Mouse (Mus musculus) MEL (cell line): ENCODE data around the gene Kmt5c.

Source experiments
- CHD1 ChIP-seq: IDR thresholded peaks from 2 replicates; pipeline ENCODE4 v1.6.1; 2012; ENCODE audit warnings: low read depth, mild to moderate bottlenecking, inconsistent platforms, low read length, improper control_type of control experiment
- CTCF ChIP-seq, 3 experiments: IDR thresholded peaks in 2 of 3; conservative IDR thresholded peaks in 1 of 3; 2 replicates each; pipeline ENCODE4 v1.5.1; 2011 to 2012; ENCODE audit warnings: low read length in 3 of 3, low read depth in 2 of 3, mild to moderate bottlenecking in 2 of 3, improper control_type of control experiment in 1 of 3, inconsistent platforms in 1 of 3, mixed read lengths in 1 of 3, moderate library complexity in 1 of 3; ENCODE audit not compliant: control insufficient read depth in 1 of 3, insufficient read depth in 1 of 3, poor library complexity in 1 of 3, severe bottlenecking in 1 of 3
- ELF1 ChIP-seq: IDR thresholded peaks from 2 replicates; pipeline ENCODE4 v1.6.1; 2014; ENCODE audit warnings: low read depth, mild to moderate bottlenecking, inconsistent platforms, low read length, improper control_type of control experiment, moderate library complexity
- EP300 ChIP-seq, 2 experiments: IDR thresholded peaks; 2 replicates each; pipeline ENCODE4 v1.6.1; 2011; ENCODE audit warnings: improper control_type of control experiment in 2 of 2, low read length in 2 of 2, low read depth in 1 of 2, mild to moderate bottlenecking in 1 of 2
- GABPA ChIP-seq: IDR thresholded peaks from 2 replicates; pipeline ENCODE4 v1.6.1; 2012; ENCODE audit warnings: low read depth, mild to moderate bottlenecking, inconsistent platforms, low read length, improper control_type of control experiment, moderate library complexity
- MAX ChIP-seq: IDR thresholded peaks from 2 replicates; pipeline ENCODE4 v1.6.1; 2011; ENCODE audit warnings: low read length, improper control_type of control experiment
- MYC ChIP-seq: IDR thresholded peaks from 2 replicates; pipeline ENCODE4 v1.6.1; 2011; ENCODE audit warnings: low read depth, mild to moderate bottlenecking, low read length, improper control_type of control experiment, moderate library complexity
- POLR2A ChIP-seq, 2 experiments: IDR thresholded peaks; 2 replicates each; pipeline ENCODE4 v1.6.1; 2011 to 2012; ENCODE audit warnings: low read length in 2 of 2, mild to moderate bottlenecking in 2 of 2, control low read depth in 1 of 2, improper control_type of control experiment in 1 of 2, low read depth in 1 of 2, moderate library complexity in 1 of 2; ENCODE audit not compliant: control insufficient read depth in 1 of 2, insufficient read depth in 1 of 2, poor library complexity in 1 of 2
- SIN3A ChIP-seq: IDR thresholded peaks from 2 replicates; pipeline ENCODE4 v1.6.1; 2012; ENCODE audit warnings: low read length, improper control_type of control experiment, inconsistent platforms
- USF2 ChIP-seq, 2 experiments: IDR thresholded peaks; 2 replicates each; pipeline ENCODE4 v1.6.1; 2011 to 2012; ENCODE audit warnings: improper control_type of control experiment in 2 of 2, low read length in 2 of 2, borderline replicate concordance in 1 of 2, inconsistent platforms in 1 of 2, low read depth in 1 of 2, mild to moderate bottlenecking in 1 of 2; ENCODE audit not compliant: insufficient read depth in 1 of 2
- ZC3H11A ChIP-seq: IDR thresholded peaks from 2 replicates; pipeline ENCODE4 v1.6.1; 2012; ENCODE audit warnings: low read depth, mild to moderate bottlenecking, inconsistent platforms, low read length, improper control_type of control experiment

DNA sequence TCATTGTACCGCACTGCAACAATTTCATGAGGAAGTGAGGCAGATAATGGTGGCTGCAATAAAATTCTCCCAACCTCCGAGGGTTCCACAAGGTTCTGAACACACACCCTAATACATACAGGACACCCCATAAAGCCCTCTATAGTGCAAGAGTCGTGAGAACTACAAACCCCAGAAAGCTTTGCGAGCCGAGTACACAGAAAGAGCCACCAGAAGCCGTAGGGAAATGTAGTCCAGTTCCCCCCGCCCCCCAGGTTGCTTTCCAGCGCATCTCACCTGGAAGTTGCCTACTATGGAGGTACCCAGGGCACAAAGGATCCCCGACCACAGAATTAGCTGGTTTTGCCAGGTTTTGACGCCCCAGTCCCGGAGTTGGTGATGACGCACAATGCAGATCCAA is 16.4 kb upstream of the Kmt5c start:
- no peak for TF ChIP-seq GABPA
- no peak for TF ChIP-seq POLR2A (IDR thresholded peaks at IDR 0.05; ENCODE audit: control insufficient read depth in 1 of 2, insufficient read depth in 1 of 2, low read depth in 1 of 2, low read length in 2 of 2, poor library complexity in 1 of 2)
- no peak for TF ChIP-seq MYC
- TF ChIP-seq MAX, result no peak
- no peak for TF ChIP-seq CTCF (IDR thresholded peaks at IDR 0.05 in 2 of 3, conservative IDR thresholded peaks at IDR 0.05 in 1 of 3; ENCODE audit: control insufficient read depth in 1 of 3, insufficient read depth in 1 of 3, low read depth in 2 of 3, low read length in 3 of 3, poor library complexity in 1 of 3, severe bottlenecking in 1 of 3)
- TF ChIP-seq CHD1, result no peak
- TF ChIP-seq EP300 (IDR thresholded peaks at IDR 0.05; ENCODE audit: low read depth in 1 of 2, low read length in 2 of 2), result no peak
- TF ChIP-seq ZC3H11A, result no peak
- no peak for TF ChIP-seq SIN3A
- 0 out of 2 replicates have a peak, but pooled peaks have one; percentile 29 for TF ChIP-seq ELF1
- no peak for TF ChIP-seq USF2 (IDR thresholded peaks at IDR 0.05; ENCODE audit: borderline replicate concordance in 1 of 2, insufficient read depth in 1 of 2, low read depth in 1 of 2, low read length in 2 of 2)
